Mouse (Mus musculus) stomach, postnatal 0 days (tissue): Measurements from ENCODE around the gene Exog. TPM values are rescaled to one million over a fixed set of nuclear protein-coding genes. Genes with fewer than 3 reads are reported as not detected.

ENCODE experiments used
- ATAC-seq: fragments of 200-750 bp; cut with Nextera tagmentation; 2 replicates; pipeline ENCODE4 v1.8.0; 2017; ENCODE audit not compliant: low FRiP score, low TSS enrichment
- DNase-seq: peaks from one replicate; pipeline ENCODE4 v3.0.0-alpha.2; 2016; ENCODE audit warnings: low spot score
- H3K27ac ChIP-seq: fragments of 300-500 bp; sonication (generic); replicated peaks from 2 replicates; pipeline ENCODE4 v1.5.1; 2014; ENCODE audit warnings: mild to moderate bottlenecking, control low read depth
- H3K27me3 ChIP-seq: fragments of 300-500 bp; sonication (generic); 2 replicates; pipeline ENCODE4 v1.6.1; 2014; ENCODE audit warnings: low read length; ENCODE audit not compliant: control insufficient read depth, insufficient read depth
- H3K36me3 ChIP-seq: fragments of 300-500 bp; sonication (generic); 2 replicates; pipeline ENCODE4 v1.6.1; 2014; ENCODE audit warnings: low read length, mixed read lengths; ENCODE audit not compliant: control insufficient read depth, insufficient read depth
- H3K4me1 ChIP-seq: fragments of 300-500 bp; sonication (generic); replicated peaks from 2 replicates; pipeline ENCODE4 v1.6.1; 2014; ENCODE audit warnings: antibody characterized with exemption; ENCODE audit not compliant: control insufficient read depth, insufficient read depth
- H3K4me2 ChIP-seq: fragments of 300-500 bp; sonication (generic); replicated peaks from 2 replicates; pipeline ENCODE4 v1.6.1; 2014; ENCODE audit warnings: low read depth, mild to moderate bottlenecking, control low read depth, moderate library complexity
- H3K4me3 ChIP-seq: fragments of 300-500 bp; sonication (generic); 2 replicates; pipeline ENCODE4 v1.5.1; 2014; ENCODE audit warnings: low read depth, low read length, control low read depth
- H3K9ac ChIP-seq: fragments of 300-500 bp; sonication (generic); 2 replicates; pipeline ENCODE4 v1.6.1; 2014; ENCODE audit warnings: mild to moderate bottlenecking, low read length, control low read depth, mixed read lengths
- H3K9me3 ChIP-seq: fragments of 300-500 bp; sonication (generic); 2 replicates; pipeline ENCODE4 v1.6.1; 2016; ENCODE audit warnings: low read length; ENCODE audit not compliant: control insufficient read depth
- CTCF ChIP-seq: IDR thresholded peaks from 2 replicates; pipeline ENCODE4 v1.5.1; 2016; ENCODE audit warnings: antibody characterized with exemption, low read depth, mild to moderate bottlenecking, moderate library complexity
- EP300 ChIP-seq: optimal IDR thresholded peaks from 2 replicates; pipeline ENCODE3; 2016; ENCODE audit warnings: antibody characterized with exemption
- WGBS: fragments of 180-500 bp; shearing (Covaris S2); extraction: QIAGEN DNeasy Blood & Tissue Kit; methylation state at CpG from one replicate; pipeline ENCODE4 v1.1.7; 2014; 5-methylcytosine and 5-hydroxymethylcytosine counted together
- polyA plus RNA-seq: library from polyadenylated mRNA; unstranded; fragments of >200 nt; fragmentation: Nextera tagmentation; extraction: Ambion mirVana; gene quantifications from 2 replicates; pipeline ENCODE4 v1.2.1, GENCODE M21; 2015

Exog gene
- polyA plus RNA-seq, 1 experiment from 2014 or later = 8.5 TPM

DNA sequence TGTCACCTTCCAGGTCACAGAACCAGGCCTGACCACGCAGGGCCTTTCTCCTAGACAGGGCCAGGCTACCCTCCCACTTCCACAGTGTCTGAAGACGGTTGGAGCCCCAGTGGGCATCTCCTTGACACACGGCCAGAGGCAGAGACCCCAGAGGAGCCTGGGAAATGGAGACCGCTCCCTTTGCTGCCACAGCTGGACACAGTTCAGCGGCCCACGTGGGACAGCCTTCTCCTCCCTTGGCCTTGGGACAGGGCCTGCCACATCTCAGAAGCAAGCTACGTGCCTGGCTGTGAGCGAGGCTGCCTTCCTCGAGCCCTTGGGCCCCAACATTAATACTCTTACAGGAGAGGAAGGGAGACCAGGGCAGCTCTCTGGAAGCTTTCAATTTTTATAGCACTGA is 39.7 kb downstream of the Exog start:
- Histone ChIP-seq H3K27ac (no peak overlapping the region), H3K4me2 (no peak overlapping the region)

GRCm38 (mm10) chr9:119484868-119485267 is 40.1 kb downstream of the Exog start:
- TF ChIP-seq EP300 = no peak
- no peak for TF ChIP-seq CTCF
- no peak for ATAC-seq
- H3K4me2 ChIP-seq = no peak overlapping the region
- H3K9ac ChIP-seq = no peak overlapping the region
- H3K27me3 ChIP-seq = no peaks in the 10 kb centered on the region
- H3K4me1 ChIP-seq = no peaks in the 10 kb centered on the region
- no peak overlapping the region for H3K4me3 ChIP-seq
- DNase-seq = no peak
- no peak overlapping the region for H3K27ac ChIP-seq
- H3K9me3 ChIP-seq = no peaks in the 10 kb centered on the region
- no peaks in the 10 kb centered on the region for H3K36me3 ChIP-seq
- WGBS = 89% methylated on average over 13 of the region's 13 CpGs

More for the DNA sequence above, 39.7 kb downstream of the Exog start:
- Histone ChIP-seq H3K36me3 (no peaks in the 10 kb centered on the region), H3K9ac (no peak overlapping the region), H3K4me3 (no peak overlapping the region), H3K27me3 (no peaks in the 10 kb centered on the region), H3K4me1 (no peaks in the 10 kb centered on the region), H3K9me3 (no peaks in the 10 kb centered on the region)
- 68% methylated on average over 9 of the region's 9 CpGs for WGBS
- no peak for TF ChIP-seq CTCF
- TF ChIP-seq EP300 = no peak
- DNase-seq (no peak), ATAC-seq (no peak)

- 82% methylated on average over 9 of the region's 9 CpGs for WGBS
- DNase-seq = no peak
- no peaks in the 10 kb centered on the region for H3K9me3 ChIP-seq
- no peak overlapping the region for H3K4me3 ChIP-seq
- no peaks in the 10 kb centered on the region for H3K36me3 ChIP-seq
- no peak overlapping the region for H3K9ac ChIP-seq
- no peaks in the 10 kb centered on the region for H3K4me1 ChIP-seq
- TF ChIP-seq CTCF (no peak), EP300 (no peak)
- ATAC-seq = no peak
- no peaks in the 10 kb centered on the region for H3K27me3 ChIP-seq
- no peak overlapping the region for H3K4me2 ChIP-seq
- H3K27ac ChIP-seq = no peak overlapping the region
These were observed 51.6 kb downstream of the Exog start for GRCm38 (mm10) chr9:119496354-119496753.

DNA sequence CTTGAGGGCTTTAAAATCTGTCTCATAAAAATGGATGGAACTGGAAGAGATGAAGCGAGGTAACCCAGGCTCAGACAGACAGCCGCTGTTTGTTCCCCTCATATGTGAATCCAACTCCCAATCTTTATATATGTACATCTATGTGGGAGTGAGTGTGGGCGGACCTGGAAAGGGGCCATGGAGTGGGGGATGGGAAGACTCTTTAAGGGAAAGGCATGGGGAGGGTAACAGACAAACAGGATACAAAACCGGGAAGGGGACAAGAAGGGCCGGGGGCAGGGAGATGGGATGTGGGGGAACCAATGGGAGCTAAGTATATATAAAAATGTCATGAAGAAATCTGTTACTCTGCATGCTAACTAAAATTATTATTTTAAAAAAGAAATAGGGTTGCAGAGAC is 52.2 kb downstream of the Exog start:
- WGBS = 39% methylated on average over 5 of the region's 5 CpGs
- no peak for DNase-seq

GRCm38 (mm10) chr9:119497546-119498246 is 53.0 kb downstream of the Exog start:
- no peak for DNase-seq
- no peak for ATAC-seq
- Histone ChIP-seq H3K9ac (no peak overlapping the region), H3K4me3 (no peak overlapping the region), H3K36me3 (no peaks in the 10 kb centered on the region), H3K4me2 (no peak overlapping the region), H3K27ac (no peak overlapping the region), H3K4me1 (no peaks in the 10 kb centered on the region), H3K27me3 (no peaks in the 10 kb centered on the region), H3K9me3 (no peaks in the 10 kb centered on the region)
- TF ChIP-seq EP300 (no peak), CTCF (no peak)
- 90% methylated on average over 15 of the region's 15 CpGs for WGBS

More for the DNA sequence above, 52.2 kb downstream of the Exog start:
- no peak for ATAC-seq
- TF ChIP-seq CTCF (no peak), EP300 (no peak)
- no peaks in the 10 kb centered on the region for H3K4me1 ChIP-seq
- no peaks in the 10 kb centered on the region for H3K9me3 ChIP-seq
- H3K4me3 ChIP-seq = no peak overlapping the region
- H3K27me3 ChIP-seq = no peaks in the 10 kb centered on the region
- H3K36me3 ChIP-seq = no peaks in the 10 kb centered on the region
- H3K4me2 ChIP-seq = no peak overlapping the region
- H3K9ac ChIP-seq = no peak overlapping the region
- no peak overlapping the region for H3K27ac ChIP-seq

GRCm38 (mm10) chr9:119498247-119498607 is 53.5 kb downstream of the Exog start:
- ATAC-seq (no peak), DNase-seq (no peak)
- 81% methylated on average over 9 of the region's 9 CpGs for WGBS
- H3K27me3 ChIP-seq = no peaks in the 10 kb centered on the region
- TF ChIP-seq CTCF (no peak), EP300 (no peak)
- H3K4me1 ChIP-seq = no peaks in the 10 kb centered on the region
- no peak overlapping the region for H3K4me2 ChIP-seq
- no peak overlapping the region for H3K27ac ChIP-seq
- H3K36me3 ChIP-seq = no peaks in the 10 kb centered on the region
- no peak overlapping the region for H3K4me3 ChIP-seq
- H3K9me3 ChIP-seq = no peaks in the 10 kb centered on the region
- no peak overlapping the region for H3K9ac ChIP-seq
